Mouse (Mus musculus): ENCODE data around the gene Chrnb1. TPM values are rescaled to one million over a fixed set of nuclear protein-coding genes. Genes with fewer than 3 reads are reported as not detected.

Gene Chrnb1
- polyA plus RNA-seq, 1 experiment = not detected

GRCm38 (mm10) chr11:69806378-69806777, 10.6 kb upstream of the Chrnb1 start:
- Histone ChIP-seq H3K9me3 (peaks cover 7% of the 10 kb centered on the region), H3K36me3 (replicated peaks; ENCODE audit: low read length) (no peaks in the 10 kb centered on the region), H3K4me3 (replicated peaks) (no peak overlapping the region), H3K4me1 (peaks cover 34% of the 10 kb centered on the region), H3K27me3 (replicated peaks) (peaks cover 78% of the 10 kb centered on the region)
- no peak for TF ChIP-seq GATA1 (IDR thresholded peaks at IDR 0.05; ENCODE audit: borderline replicate concordance, low read length)
- no peak for TF ChIP-seq FLI1 (IDR thresholded peaks at IDR 0.05; ENCODE audit: low read length)

- H3K4me3 ChIP-seq (replicated peaks) = no peak within 1 kb of the TSS
- H3K27me3 ChIP-seq (replicated peaks) = peaks cover 78% of the 10 kb centered on the region
- TF ChIP-seq GATA1 (IDR thresholded peaks at IDR 0.05; ENCODE audit: borderline replicate concordance, low read length) = no peak
- no peaks in the 10 kb centered on the region for H3K36me3 ChIP-seq (replicated peaks; ENCODE audit: low read length)
- H3K4me1 ChIP-seq = peaks cover 45% of the 10 kb centered on the region
- peaks cover 2% of the 10 kb centered on the region for H3K9me3 ChIP-seq
These were observed 9.5 kb upstream of the Chrnb1 start, which contains the start of gene Tmem102 for GRCm38 (mm10) chr11:69804972-69805909. Gene Tmem102 (minus strand): TSS chr11:69805624.

GRCm38 (mm10) chr11:69804652-69804940, 8.9 kb upstream of the Chrnb1 start:
- Histone ChIP-seq H3K4me1 (peaks cover 51% of the 10 kb centered on the region), H3K27me3 (replicated peaks) (peaks cover 83% of the 10 kb centered on the region), H3K4me3 (replicated peaks) (no peak overlapping the region), H3K9me3 (peaks cover 2% of the 10 kb centered on the region; the same call in 1 of the 2 replicates), H3K36me3 (replicated peaks; ENCODE audit: low read length) (no peaks in the 10 kb centered on the region)
- TF ChIP-seq GATA1 (IDR thresholded peaks at IDR 0.05; ENCODE audit: borderline replicate concordance, low read length) (no peak), FLI1 (IDR thresholded peaks at IDR 0.05; ENCODE audit: low read length) (no peak)

GRCm38 (mm10) chr11:69803786-69804651, 8.3 kb upstream of the Chrnb1 start:
- H3K27me3 ChIP-seq (replicated peaks) = peaks cover 84% of the 10 kb centered on the region
- TF ChIP-seq GATA1 (IDR thresholded peaks at IDR 0.05; ENCODE audit: borderline replicate concordance, low read length) = no peak
- no peak for TF ChIP-seq FLI1 (IDR thresholded peaks at IDR 0.05; ENCODE audit: low read length)
- peaks cover 2% of the 10 kb centered on the region; the same call in 1 of the 2 replicates for H3K9me3 ChIP-seq
- peaks cover 56% of the 10 kb centered on the region for H3K4me1 ChIP-seq
- H3K4me3 ChIP-seq (replicated peaks) = peak overlapping the region; percentile 90
- H3K36me3 ChIP-seq (replicated peaks; ENCODE audit: low read length) = no peaks in the 10 kb centered on the region

- TF ChIP-seq FLI1 (IDR thresholded peaks at IDR 0.05; ENCODE audit: low read length) = no peak
- TF ChIP-seq GATA1 (IDR thresholded peaks at IDR 0.05; ENCODE audit: borderline replicate concordance, low read length) = no peak
- no peaks in the 10 kb centered on the region for H3K36me3 ChIP-seq (replicated peaks; ENCODE audit: low read length)
- H3K9me3 ChIP-seq = peaks cover 2% of the 10 kb centered on the region; the same call in 1 of the 2 replicates
- H3K4me1 ChIP-seq = peaks cover 57% of the 10 kb centered on the region
- peaks cover 87% of the 10 kb centered on the region for H3K27me3 ChIP-seq (replicated peaks)
- H3K4me3 ChIP-seq (replicated peaks) = peak overlapping the region; percentile 90
These were observed 7.6 kb upstream of the Chrnb1 start for GRCm38 (mm10) chr11:69803328-69803727.

GRCm38 (mm10) chr11:69802648-69803105, 6.9 kb upstream of the Chrnb1 start:
- Histone ChIP-seq H3K4me1 (peaks cover 62% of the 10 kb centered on the region), H3K4me3 (replicated peaks) (peak overlapping the region; percentile 90), H3K9me3 (peaks cover 2% of the 10 kb centered on the region; the same call in 1 of the 2 replicates), H3K27me3 (replicated peaks) (peaks cover 91% of the 10 kb centered on the region), H3K36me3 (replicated peaks; ENCODE audit: low read length) (no peaks in the 10 kb centered on the region)
- no peak for TF ChIP-seq GATA1 (IDR thresholded peaks at IDR 0.05; ENCODE audit: borderline replicate concordance, low read length)
- TF ChIP-seq FLI1 (IDR thresholded peaks at IDR 0.05; ENCODE audit: low read length) = no peak

- TF ChIP-seq GATA1 (IDR thresholded peaks at IDR 0.05; ENCODE audit: borderline replicate concordance, low read length) (no peak), FLI1 (IDR thresholded peaks at IDR 0.05; ENCODE audit: low read length) (no peak)
- Histone ChIP-seq H3K27me3 (replicated peaks) (peaks cover 92% of the 10 kb centered on the region), H3K36me3 (replicated peaks; ENCODE audit: low read length) (no peaks in the 10 kb centered on the region), H3K4me3 (replicated peaks) (peak within 1 kb of the TSS; percentile 90), H3K4me1 (peaks cover 65% of the 10 kb centered on the region), H3K9me3 (peaks cover under 1% of the 10 kb centered on the region; the same call in 1 of the 2 replicates)
These were observed 5.7 kb upstream of the Chrnb1 start, which contains the start of gene Fgf11 for GRCm38 (mm10) chr11:69801379-69801977. Gene Fgf11 (minus strand): TSS chr11:69801857.

- no peaks in the 10 kb centered on the region for H3K9me3 ChIP-seq
- peak overlapping the region; percentile 87 for H3K4me3 ChIP-seq (replicated peaks)
- peaks cover 70% of the 10 kb centered on the region for H3K4me1 ChIP-seq
- H3K36me3 ChIP-seq (replicated peaks; ENCODE audit: low read length) = no peaks in the 10 kb centered on the region
- TF ChIP-seq GATA1 (IDR thresholded peaks at IDR 0.05; ENCODE audit: borderline replicate concordance, low read length) = no peak
- TF ChIP-seq FLI1 (IDR thresholded peaks at IDR 0.05; ENCODE audit: low read length) = no peak
- peaks cover 93% of the 10 kb centered on the region for H3K27me3 ChIP-seq (replicated peaks)
These were observed 4.9 kb upstream of the Chrnb1 start for GRCm38 (mm10) chr11:69800392-69801197.

GRCm38 (mm10) chr11:69800138-69800391, 4.3 kb upstream of the Chrnb1 start:
- Histone ChIP-seq H3K9me3 (no peaks in the 10 kb centered on the region), H3K36me3 (replicated peaks; ENCODE audit: low read length) (no peaks in the 10 kb centered on the region), H3K27me3 (replicated peaks) (peaks cover 88% of the 10 kb centered on the region), H3K4me1 (peaks cover 75% of the 10 kb centered on the region), H3K4me3 (replicated peaks) (peak overlapping the region; percentile 87)
- TF ChIP-seq FLI1 (IDR thresholded peaks at IDR 0.05; ENCODE audit: low read length) (no peak), GATA1 (IDR thresholded peaks at IDR 0.05; ENCODE audit: borderline replicate concordance, low read length) (no peak)
